Mouse (Mus musculus) stomach, postnatal 0 days (tissue): ENCODE measurements at regions not wholly inside any gene's neighbourhood (a gene's known extent, or its start where the extent isn't known, plus 50 kb on each side); places are given as distances from the start of the nearest gene placed in this dataset.

Source experiments
- CTCF ChIP-seq: IDR thresholded peaks from 2 replicates; pipeline ENCODE4 v1.5.1; 2016; ENCODE audit warnings: antibody characterized with exemption, low read depth, mild to moderate bottlenecking, moderate library complexity
- EP300 ChIP-seq: optimal IDR thresholded peaks from 2 replicates; pipeline ENCODE3; 2016; ENCODE audit warnings: antibody characterized with exemption

- TF ChIP-seq CTCF (no peak), EP300 (no peak)
Observed at GRCm38 (mm10) chr15:86896974-86897373, 647.1 kb upstream of the Fam19a5 start.
